Mouse (Mus musculus): ENCODE data around the gene Syvn1. TPM values are rescaled to one million over a fixed set of nuclear protein-coding genes. Genes with fewer than 3 reads are reported as not detected.

Gene Syvn1
- total RNA-seq, 2 experiments from 2014 or later: 7.5 to 52.3 TPM

DNA sequence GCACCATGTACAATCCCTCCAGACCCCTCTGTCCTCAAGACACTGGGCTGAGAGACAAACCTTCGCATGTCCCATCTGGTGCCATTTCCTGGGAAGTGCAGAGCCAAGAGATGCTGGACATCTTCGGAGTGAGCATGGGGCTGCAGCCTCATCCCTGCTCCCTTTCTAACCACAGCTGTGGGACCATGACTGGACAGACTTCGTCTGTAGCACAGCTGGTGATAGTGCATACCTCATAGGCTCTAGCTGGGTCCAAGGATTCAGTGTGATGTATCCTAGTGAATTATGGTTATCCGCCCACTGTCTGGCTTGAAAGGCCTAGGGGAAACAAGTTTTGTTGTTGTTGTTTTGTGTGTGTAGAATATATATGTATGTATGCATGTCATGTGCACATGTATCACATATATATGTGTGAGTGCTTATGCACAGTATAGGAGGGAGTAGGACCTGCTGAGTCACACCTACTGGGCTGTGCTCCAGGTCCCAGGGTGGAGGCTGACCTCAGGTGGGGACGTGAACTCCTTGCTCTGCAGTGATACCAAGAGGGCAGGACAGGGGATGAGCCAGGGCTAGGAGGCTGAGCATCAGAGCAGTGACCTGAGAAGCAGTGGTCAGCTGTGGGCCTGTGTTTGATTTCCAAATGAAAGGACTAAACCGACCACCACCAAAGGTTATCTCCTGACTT lies 55.9 kb downstream of the Syvn1 start:
- ATAC-seq (replicated peaks; ENCODE audit: low FRiP score, low TSS enrichment, poor library complexity, severe bottlenecking): peak; percentile 68

Other genes with a start within 250 kb of the Syvn1 start
- 12.5 and 14.1 TPM in 2 replicates for gene Frmd8, start 171.3 kb upstream of the Syvn1 start, total RNA-seq (2014; fragmentation: Nextera tagmentation)
- 10.7 and 14.3 TPM in 2 replicates for gene Frmd8, start 171.3 kb upstream of the Syvn1 start, total RNA-seq (2017)
- 10.0 and 20.1 TPM in 2 replicates for gene Slc25a45, start 168.8 kb upstream of the Syvn1 start, total RNA-seq (2014; fragmentation: Nextera tagmentation)
- gene Slc25a45, start 168.8 kb upstream of the Syvn1 start, total RNA-seq (2017): 11.7 and 11.9 TPM in 2 replicates
- gene Tigd3, start 152.4 kb upstream of the Syvn1 start, total RNA-seq (2014; fragmentation: Nextera tagmentation): 5.3 and 5.9 TPM in 2 replicates
- gene Tigd3, start 152.4 kb upstream of the Syvn1 start, total RNA-seq (2017): 2.2 and 3.1 TPM in 2 replicates
- 91.2 and 95.9 TPM in 2 replicates for gene Dpf2, start 133.6 kb upstream of the Syvn1 start, total RNA-seq (2014; fragmentation: Nextera tagmentation)
- 75.0 and 124 TPM in 2 replicates for gene Dpf2, start 133.6 kb upstream of the Syvn1 start, total RNA-seq (2017)
- gene Cdc42ep2, start 121.8 kb upstream of the Syvn1 start, total RNA-seq (2014; fragmentation: Nextera tagmentation): 0.77 TPM in 1 of 2 replicates, not detected in the other
- gene Cdc42ep2, start 121.8 kb upstream of the Syvn1 start, total RNA-seq (2017): not detected in 2 replicates
- gene Pola2, start 82.4 kb upstream of the Syvn1 start, total RNA-seq (2014; fragmentation: Nextera tagmentation): 134 and 164 TPM in 2 replicates
- 62.6 and 87.0 TPM in 2 replicates for gene Pola2, start 82.4 kb upstream of the Syvn1 start, total RNA-seq (2017)
- not detected in 2 replicates for gene Slc22a20, start 60.4 kb upstream of the Syvn1 start, total RNA-seq (2014; fragmentation: Nextera tagmentation)
- not detected in 2 replicates for gene Slc22a20, start 60.4 kb upstream of the Syvn1 start, total RNA-seq (2017)
- 41.2 and 46.0 TPM in 2 replicates for gene Capn1, start 30.7 kb upstream of the Syvn1 start, total RNA-seq (2014; fragmentation: Nextera tagmentation)
- gene Capn1, start 30.7 kb upstream of the Syvn1 start, total RNA-seq (2017): 30.6 and 53.5 TPM in 2 replicates
- 54.4 and 64.1 TPM in 2 replicates for gene Mrpl49, start 11.2 kb downstream of the Syvn1 start, total RNA-seq (2014; fragmentation: Nextera tagmentation)
- 33.6 and 41.0 TPM in 2 replicates for gene Mrpl49, start 11.2 kb downstream of the Syvn1 start, total RNA-seq (2017)
- gene Fau, start 11.3 kb downstream of the Syvn1 start, total RNA-seq (2014; fragmentation: Nextera tagmentation): 2,866 and 2,996 TPM in 2 replicates
- gene Fau, start 11.3 kb downstream of the Syvn1 start, total RNA-seq (2017): 1,307 and 1,586 TPM in 2 replicates
- 11.5 and 16.7 TPM in 2 replicates for gene Znhit2, start 14.6 kb downstream of the Syvn1 start, total RNA-seq (2014; fragmentation: Nextera tagmentation)
- 10.7 and 11.2 TPM in 2 replicates for gene Znhit2, start 14.6 kb downstream of the Syvn1 start, total RNA-seq (2017)
- gene Tm7sf2, start 21.8 kb downstream of the Syvn1 start, total RNA-seq (2014; fragmentation: Nextera tagmentation): 13.7 and 14.7 TPM in 2 replicates
- gene Tm7sf2, start 21.8 kb downstream of the Syvn1 start, total RNA-seq (2017): 3.6 and 4.8 TPM in 2 replicates
- 45.2 and 61.4 TPM in 2 replicates for gene Vps51, start 30.7 kb downstream of the Syvn1 start, total RNA-seq (2014; fragmentation: Nextera tagmentation)
- gene Vps51, start 30.7 kb downstream of the Syvn1 start, total RNA-seq (2017): 33.9 and 40.6 TPM in 2 replicates
- gene Tmem262, start 33.5 kb downstream of the Syvn1 start, total RNA-seq (2014; fragmentation: Nextera tagmentation): not detected in 2 replicates
- not detected in 2 replicates for gene Tmem262, start 33.5 kb downstream of the Syvn1 start, total RNA-seq (2017)
- gene Gm28374, start 35.7 kb downstream of the Syvn1 start, total RNA-seq (2014; fragmentation: Nextera tagmentation): not detected in 2 replicates
- 0.99 TPM in 1 of 2 replicates, not detected in the other for gene Gm28374, start 35.7 kb downstream of the Syvn1 start, total RNA-seq (2017)
- gene Zfpl1, start 38.4 kb downstream of the Syvn1 start, total RNA-seq (2014; fragmentation: Nextera tagmentation): 20.4 and 38.0 TPM in 2 replicates
- 34.2 and 34.8 TPM in 2 replicates for gene Zfpl1, start 38.4 kb downstream of the Syvn1 start, total RNA-seq (2017)
- gene Cdca5, start 38.4 kb downstream of the Syvn1 start, total RNA-seq (2014; fragmentation: Nextera tagmentation): 47.6 and 48.9 TPM in 2 replicates
- gene Cdca5, start 38.4 kb downstream of the Syvn1 start, total RNA-seq (2017): 25.2 and 25.9 TPM in 2 replicates
- gene AC131692.1, start 47.8 kb downstream of the Syvn1 start, total RNA-seq (2014; fragmentation: Nextera tagmentation): 3.5 and 5.7 TPM in 2 replicates
- 0.95 and 1.6 TPM in 2 replicates for gene AC131692.1, start 47.8 kb downstream of the Syvn1 start, total RNA-seq (2017)
- 1.5 and 2.1 TPM in 2 replicates for gene Naaladl1, start 59.2 kb downstream of the Syvn1 start, total RNA-seq (2014; fragmentation: Nextera tagmentation)
- gene Naaladl1, start 59.2 kb downstream of the Syvn1 start, total RNA-seq (2017): not detected in 2 replicates
- gene Sac3d1, start 72.1 kb downstream of the Syvn1 start, total RNA-seq (2014; fragmentation: Nextera tagmentation): 18.8 and 20.9 TPM in 2 replicates
- gene Sac3d1, start 72.1 kb downstream of the Syvn1 start, total RNA-seq (2017): 7.7 and 9.3 TPM in 2 replicates
- gene Snx15, start 81.7 kb downstream of the Syvn1 start, total RNA-seq (2014; fragmentation: Nextera tagmentation): 15.2 and 24.6 TPM in 2 replicates
- gene Snx15, start 81.7 kb downstream of the Syvn1 start, total RNA-seq (2017): 7.0 and 13.2 TPM in 2 replicates
- 2.0 TPM in 1 of 2 replicates, not detected in the other for gene Batf2, start 94.4 kb downstream of the Syvn1 start, total RNA-seq (2014; fragmentation: Nextera tagmentation)
- 0.42 TPM in 1 of 2 replicates, not detected in the other for gene Batf2, start 94.4 kb downstream of the Syvn1 start, total RNA-seq (2017)
- gene Arl2, start 95.0 kb downstream of the Syvn1 start, total RNA-seq (2014; fragmentation: Nextera tagmentation): 43.2 and 45.4 TPM in 2 replicates
- 26.4 and 38.6 TPM in 2 replicates for gene Arl2, start 95.0 kb downstream of the Syvn1 start, total RNA-seq (2017)
- not detected in 2 replicates for gene Majin, start 137.8 kb downstream of the Syvn1 start, total RNA-seq (2014; fragmentation: Nextera tagmentation)
- gene Majin, start 137.8 kb downstream of the Syvn1 start, total RNA-seq (2017): not detected in 2 replicates
- gene Gpha2, start 179.8 kb downstream of the Syvn1 start, total RNA-seq (2014; fragmentation: Nextera tagmentation): not detected in 2 replicates
- gene Gpha2, start 179.8 kb downstream of the Syvn1 start, total RNA-seq (2017): not detected in 2 replicates
- 10.9 and 24.0 TPM in 2 replicates for gene Ppp2r5b, start 189.3 kb downstream of the Syvn1 start, total RNA-seq (2014; fragmentation: Nextera tagmentation)
- gene Ppp2r5b, start 189.3 kb downstream of the Syvn1 start, total RNA-seq (2017): 8.6 and 10.3 TPM in 2 replicates
- gene Atg2a, start 195.1 kb downstream of the Syvn1 start, total RNA-seq (2014; fragmentation: Nextera tagmentation): 22.6 and 30.2 TPM in 2 replicates
- gene Atg2a, start 195.1 kb downstream of the Syvn1 start, total RNA-seq (2017): 5.8 and 11.8 TPM in 2 replicates
- 50.0 and 60.7 TPM in 2 replicates for gene Ehd1, start 230.1 kb downstream of the Syvn1 start, total RNA-seq (2014; fragmentation: Nextera tagmentation)
- 26.7 and 62.5 TPM in 2 replicates for gene Ehd1, start 230.1 kb downstream of the Syvn1 start, total RNA-seq (2017)

Measured in megakaryocyte-erythroid progenitor cell, adult 5-6 weeks (primary cell).